Mouse (Mus musculus) olfactory bulb, adult 2 months (tissue): Measurements from ENCODE around the gene Btbd19.

Source experiments
- CTCF ChIP-seq: fragments of 200-500 bp; IDR thresholded peaks from 2 replicates; pipeline ENCODE4 v1.5.1; 2012; ENCODE audit warnings: low read depth, mild to moderate bottlenecking, low read length, moderate library complexity; ENCODE audit not compliant: insufficient read depth
- POLR2A ChIP-seq: fragments of 200-500 bp; IDR thresholded peaks from 2 replicates; pipeline ENCODE4 v1.6.1; 2012; ENCODE audit warnings: mild to moderate bottlenecking, low read depth, low read length, moderate library complexity; ENCODE audit not compliant: insufficient read depth

- TF ChIP-seq CTCF = no peak
- TF ChIP-seq POLR2A = no peak
These were observed 9.1 kb upstream of the Btbd19 start for GRCm38 (mm10) chr4:117134601-117134995.
